Mouse (Mus musculus): ENCODE measurements around the gene Tescl. TPM values are rescaled to one million over a fixed set of nuclear protein-coding genes. Genes with fewer than 3 reads are reported as not detected.

The Tescl gene
- total RNA-seq (2014; rRNA removed) (not detected in 2 replicates), polyA plus RNA-seq (2012; rRNA removed) (not detected in 2 replicates)

GRCm38 (mm10) chr7:24333304-24333986, at the start of gene Tescl:
TSS of gene Tescl (minus strand) at chr7:24333936.
- Histone ChIP-seq H3K4me1 (ENCODE audit: control insufficient read depth, insufficient read depth, low read length) (no peaks in the 10 kb centered on the region), H3K27me3 (ENCODE audit: control insufficient read depth, insufficient read depth, low read length) (peaks cover 6% of the 10 kb centered on the region; the same call in 1 of the 2 replicates), H3K9ac (ENCODE audit: low read depth, low read length) (no peak within 1 kb of the TSS), H3K27ac (replicated peaks; ENCODE audit: insufficient read depth, low read depth, low read length) (no peak within 1 kb of the TSS), H3K79me2 (ENCODE audit: control insufficient read depth, insufficient read depth, low read length) (no peaks in the 10 kb centered on the region), H3K4me3 (ENCODE audit: insufficient read depth, low read depth, low read length) (no peak within 1 kb of the TSS), H3K36me3 (ENCODE audit: control insufficient read depth, insufficient read depth, low read length) (no peaks in the 10 kb centered on the region)
- TF ChIP-seq CTCF (IDR thresholded peaks at IDR 0.05; ENCODE audit: low read depth, low read length) (no peak), POLR2A (IDR thresholded peaks at IDR 0.05; ENCODE audit: extremely low read depth, insufficient read depth, low read length) (no peak)
- 35% methylated on average over 49 of the region's 49 CpGs for WGBS
- no peak for DNase-seq (ENCODE audit: extremely low read depth, low read depth, low spot score)

- H3K4me1 ChIP-seq (ENCODE audit: control insufficient read depth, insufficient read depth, low read length), result no peaks in the 10 kb centered on the region
These were observed 49.1 kb upstream of the Tescl start for GRCm38 (mm10) chr7:24382730-24383372.

GRCm38 (mm10) chr7:24380370-24380769, 46.6 kb upstream of the Tescl start:
- H3K36me3 ChIP-seq (ENCODE audit: control insufficient read depth, insufficient read depth, low read length), result no peaks in the 10 kb centered on the region
- H3K79me2 ChIP-seq (ENCODE audit: control insufficient read depth, insufficient read depth, low read length), result no peaks in the 10 kb centered on the region
- no peak for DNase-seq (ENCODE audit: extremely low read depth, low read depth, low spot score)
- TF ChIP-seq CTCF (IDR thresholded peaks at IDR 0.05; ENCODE audit: low read depth, low read length) (no peak), POLR2A (IDR thresholded peaks at IDR 0.05; ENCODE audit: extremely low read depth, insufficient read depth, low read length) (no peak)
- WGBS, result 68% methylated on average over 2 of the region's 2 CpGs
- H3K4me1 ChIP-seq (ENCODE audit: control insufficient read depth, insufficient read depth, low read length), result no peaks in the 10 kb centered on the region
- no peak overlapping the region for H3K9ac ChIP-seq (ENCODE audit: low read depth, low read length)
- H3K4me3 ChIP-seq (ENCODE audit: insufficient read depth, low read depth, low read length), result no peak overlapping the region
- H3K27me3 ChIP-seq (ENCODE audit: control insufficient read depth, insufficient read depth, low read length), result peaks cover 4% of the 10 kb centered on the region; the same call in 1 of the 2 replicates
- H3K27ac ChIP-seq (replicated peaks; ENCODE audit: insufficient read depth, low read depth, low read length), result no peak overlapping the region

More at GRCm38 (mm10) chr7:24382730-24383372, 49.1 kb upstream of the Tescl start:
- Histone ChIP-seq H3K4me3 (ENCODE audit: insufficient read depth, low read depth, low read length) (no peak overlapping the region), H3K9ac (ENCODE audit: low read depth, low read length) (no peak overlapping the region), H3K27ac (replicated peaks; ENCODE audit: insufficient read depth, low read depth, low read length) (no peak overlapping the region), H3K79me2 (ENCODE audit: control insufficient read depth, insufficient read depth, low read length) (no peaks in the 10 kb centered on the region), H3K27me3 (ENCODE audit: control insufficient read depth, insufficient read depth, low read length) (no peaks in the 10 kb centered on the region), H3K36me3 (ENCODE audit: control insufficient read depth, insufficient read depth, low read length) (no peaks in the 10 kb centered on the region)
- no peak for DNase-seq (ENCODE audit: extremely low read depth, low read depth, low spot score)
- WGBS, result 75% methylated on average over 16 of the region's 16 CpGs
- no peak for TF ChIP-seq POLR2A (IDR thresholded peaks at IDR 0.05; ENCODE audit: extremely low read depth, insufficient read depth, low read length)
- no peak for TF ChIP-seq CTCF (IDR thresholded peaks at IDR 0.05; ENCODE audit: low read depth, low read length)

- WGBS, result 66% methylated on average over 7 of the region's 7 CpGs
- Histone ChIP-seq H3K36me3 (ENCODE audit: control insufficient read depth, insufficient read depth, low read length) (no peaks in the 10 kb centered on the region), H3K4me1 (ENCODE audit: control insufficient read depth, insufficient read depth, low read length) (no peaks in the 10 kb centered on the region), H3K27me3 (ENCODE audit: control insufficient read depth, insufficient read depth, low read length) (peaks cover 4% of the 10 kb centered on the region; the same call in 1 of the 2 replicates), H3K9ac (ENCODE audit: low read depth, low read length) (no peak overlapping the region), H3K27ac (replicated peaks; ENCODE audit: insufficient read depth, low read depth, low read length) (no peak overlapping the region), H3K79me2 (ENCODE audit: control insufficient read depth, insufficient read depth, low read length) (no peaks in the 10 kb centered on the region), H3K4me3 (ENCODE audit: insufficient read depth, low read depth, low read length) (no peak overlapping the region)
- no peak for DNase-seq (ENCODE audit: extremely low read depth, low read depth, low spot score)
- TF ChIP-seq POLR2A (IDR thresholded peaks at IDR 0.05; ENCODE audit: extremely low read depth, insufficient read depth, low read length), result no peak
- TF ChIP-seq CTCF (IDR thresholded peaks at IDR 0.05; ENCODE audit: low read depth, low read length), result no peak
These were observed 46.2 kb upstream of the Tescl start for GRCm38 (mm10) chr7:24379934-24380333.

GRCm38 (mm10) chr7:24378049-24378701, 44.4 kb upstream of the Tescl start:
- H3K4me3 ChIP-seq (ENCODE audit: insufficient read depth, low read depth, low read length), result no peak overlapping the region

More at GRCm38 (mm10) chr7:24378049-24378701, 44.4 kb upstream of the Tescl start:
- H3K79me2 ChIP-seq (ENCODE audit: control insufficient read depth, insufficient read depth, low read length), result no peaks in the 10 kb centered on the region
- H3K27ac ChIP-seq (replicated peaks; ENCODE audit: insufficient read depth, low read depth, low read length), result no peak overlapping the region
- no peaks in the 10 kb centered on the region for H3K36me3 ChIP-seq (ENCODE audit: control insufficient read depth, insufficient read depth, low read length)
- no peak for DNase-seq (ENCODE audit: extremely low read depth, low read depth, low spot score)
- H3K27me3 ChIP-seq (ENCODE audit: control insufficient read depth, insufficient read depth, low read length), result peaks cover 4% of the 10 kb centered on the region; the same call in 1 of the 2 replicates
- 73% methylated on average over 10 of the region's 10 CpGs for WGBS
- H3K4me1 ChIP-seq (ENCODE audit: control insufficient read depth, insufficient read depth, low read length), result no peaks in the 10 kb centered on the region
- H3K9ac ChIP-seq (ENCODE audit: low read depth, low read length), result no peak overlapping the region
- no peak for TF ChIP-seq CTCF (IDR thresholded peaks at IDR 0.05; ENCODE audit: low read depth, low read length)
- no peak for TF ChIP-seq POLR2A (IDR thresholded peaks at IDR 0.05; ENCODE audit: extremely low read depth, insufficient read depth, low read length)
